Mouse (Mus musculus) liver, embryonic 12.5 days (tissue): ENCODE measurements around the gene Csnk2b. TPM values are rescaled to one million over a fixed set of nuclear protein-coding genes. Genes with fewer than 3 reads are reported as not detected.
A peak's percentile ranks its signal among the peaks of the same experiment; 100 is the strongest.

ENCODE experiments used
- ATAC-seq: fragments of 200-750 bp; cut with Nextera tagmentation; 2 replicates; pipeline ENCODE4 v1.8.0; 2017; ENCODE audit warnings: moderate number of reproducible peaks, mild to moderate bottlenecking, moderate library complexity
- H3K27ac ChIP-seq: fragments of 300-500 bp; sonication (generic); 2 replicates; pipeline ENCODE4 v1.5.1; 2016; ENCODE audit warnings: mild to moderate bottlenecking
- H3K27me3 ChIP-seq: fragments of 300-500 bp; sonication (generic); replicated peaks from 2 replicates; pipeline ENCODE4 v1.6.1; 2016; ENCODE audit warnings: mild to moderate bottlenecking, moderate library complexity
- H3K36me3 ChIP-seq: fragments of 300-500 bp; sonication (generic); 2 replicates; pipeline ENCODE4 v1.6.1; 2016; ENCODE audit warnings: mild to moderate bottlenecking, moderate library complexity
- H3K4me1 ChIP-seq: fragments of 300-500 bp; sonication (generic); 2 replicates; pipeline ENCODE4 v1.6.1; 2016
- H3K4me2 ChIP-seq: fragments of 300-500 bp; sonication (generic); 2 replicates; pipeline ENCODE4 v1.6.1; 2016; ENCODE audit warnings: mild to moderate bottlenecking, moderate library complexity
- H3K4me3 ChIP-seq: fragments of 300-500 bp; sonication (generic); 2 replicates; pipeline ENCODE4 v1.5.1; 2016; ENCODE audit warnings: mild to moderate bottlenecking, moderate library complexity
- H3K9ac ChIP-seq: fragments of 300-500 bp; sonication (generic); 2 replicates; pipeline ENCODE4 v1.6.1; 2016; ENCODE audit warnings: mild to moderate bottlenecking, moderate library complexity
- H3K9me3 ChIP-seq: fragments of 300-500 bp; sonication (generic); replicated peaks from 2 replicates; pipeline ENCODE4 v1.6.1; 2016; ENCODE audit warnings: mild to moderate bottlenecking, moderate library complexity
- WGBS: fragments of 180-500 bp; shearing (Covaris S2); methylation state at CpG from one replicate; pipeline ENCODE4 v1.1.7; 2016; ENCODE audit not compliant: insufficient replicate concordance; 5-methylcytosine and 5-hydroxymethylcytosine counted together
- polyA plus RNA-seq: library from polyadenylated mRNA; unstranded; fragments of >200 nt; fragmentation: Nextera tagmentation; extraction: Ambion mirVana; gene quantifications from 2 replicates; pipeline ENCODE4 v1.2.1, GENCODE M21; 2016

The Csnk2b gene
- polyA plus RNA-seq, 1 experiment from 2014 or later: 192 TPM

GRCm38 (mm10) chr17:35094475-35095365 lies 27.1 kb downstream of the Csnk2b start:
- peaks cover 92% of the 10 kb centered on the region for H3K36me3 ChIP-seq
- no peak overlapping the region for H3K4me2 ChIP-seq
- 75% methylated on average over 15 of the region's 15 CpGs for WGBS
- no peak overlapping the region for H3K9ac ChIP-seq
- H3K4me3 ChIP-seq: no peak overlapping the region
- H3K4me1 ChIP-seq: peaks cover 38% of the 10 kb centered on the region
- ATAC-seq: no peak
- H3K9me3 ChIP-seq: no peaks in the 10 kb centered on the region
- no peaks in the 10 kb centered on the region for H3K27me3 ChIP-seq
- 0 out of 2 replicates have a peak overlapping the region, but pooled peaks have one; percentile 42 for H3K27ac ChIP-seq

- H3K9me3 ChIP-seq: no peaks in the 10 kb centered on the region
- no peak overlapping the region for H3K4me2 ChIP-seq
- H3K4me3 ChIP-seq: no peak overlapping the region
- peaks cover 71% of the 10 kb centered on the region for H3K36me3 ChIP-seq
- 0 out of 2 replicates have a peak overlapping the region, but pooled peaks have one; percentile 53 for H3K27ac ChIP-seq
- no peak for ATAC-seq
- no peaks in the 10 kb centered on the region for H3K27me3 ChIP-seq
- WGBS: 85% methylated on average over 14 of the region's 14 CpGs
- peak overlapping the region; percentile 6; the same call in 1 of the 2 replicates for H3K9ac ChIP-seq
- H3K4me1 ChIP-seq: peaks cover 36% of the 10 kb centered on the region
Measured at GRCm38 (mm10) chr17:35092403-35093198, 29.3 kb downstream of the Csnk2b start.

- H3K4me1 ChIP-seq: peaks cover 41% of the 10 kb centered on the region
- ATAC-seq: peak; percentile 62
- 57% methylated on average over 8 of the region's 8 CpGs for WGBS
- H3K27me3 ChIP-seq: no peaks in the 10 kb centered on the region
- H3K9me3 ChIP-seq: no peaks in the 10 kb centered on the region
- H3K4me2 ChIP-seq: peak overlapping the region; percentile 78
- peak overlapping the region; percentile 72 for H3K4me3 ChIP-seq
- peak overlapping the region; percentile 95 for H3K27ac ChIP-seq
- H3K9ac ChIP-seq: peak overlapping the region; percentile 86
- H3K36me3 ChIP-seq: peaks cover 49% of the 10 kb centered on the region
Measured at GRCm38 (mm10) chr17:35090166-35090932, 31.5 kb downstream of the Csnk2b start.

GRCm38 (mm10) chr17:35088825-35089644 lies 32.8 kb downstream of the Csnk2b start, which contains the start of gene Abhd16a:
Abhd16a (plus strand) TSS chr17:35089263.
- Histone ChIP-seq H3K4me3 (peak within 1 kb of the TSS; percentile 72), H3K9me3 (no peaks in the 10 kb centered on the region), H3K4me2 (peak within 1 kb of the TSS; percentile 78), H3K27me3 (no peaks in the 10 kb centered on the region), H3K9ac (peak within 1 kb of the TSS; percentile 86), H3K36me3 (peaks cover 35% of the 10 kb centered on the region), H3K4me1 (peaks cover 48% of the 10 kb centered on the region), H3K27ac (peak within 1 kb of the TSS; percentile 95)
- ATAC-seq: peak; percentile 97
- 1% methylated on average over 61 of the region's 67 CpGs for WGBS

- WGBS: 45% methylated on average over 2 of the region's 2 CpGs
- H3K9ac ChIP-seq: no peak overlapping the region
- no peaks in the 10 kb centered on the region for H3K9me3 ChIP-seq
- H3K4me1 ChIP-seq: peaks cover 48% of the 10 kb centered on the region
- no peak for ATAC-seq
- H3K27ac ChIP-seq: no peak overlapping the region
- no peak overlapping the region; the same call in 1 of the 2 replicates for H3K4me2 ChIP-seq
- no peaks in the 10 kb centered on the region for H3K27me3 ChIP-seq
- H3K36me3 ChIP-seq: peaks cover 27% of the 10 kb centered on the region
- H3K4me3 ChIP-seq: no peak overlapping the region
Measured at GRCm38 (mm10) chr17:35088151-35088550, 33.7 kb downstream of the Csnk2b start.

GRCm38 (mm10) chr17:35085208-35085865 lies 36.5 kb downstream of the Csnk2b start, which contains the start of gene Ly6g6f:
Ly6g6f (minus strand) TSS chr17:35085610.
- no peak for ATAC-seq
- Histone ChIP-seq H3K9ac (0 out of 2 replicates have a peak within 1 kb of the TSS, but pooled peaks have one; percentile 13), H3K4me3 (no peak within 1 kb of the TSS), H3K4me2 (no peak within 1 kb of the TSS), H3K27ac (peak within 1 kb of the TSS; percentile 33; the same call in 1 of the 2 replicates), H3K27me3 (0 out of 2 replicates have a peak, but pooled peaks cover 4% of the 10 kb centered on the region), H3K9me3 (no peaks in the 10 kb centered on the region), H3K4me1 (peaks cover 34% of the 10 kb centered on the region), H3K36me3 (no peaks in the 10 kb centered on the region)
- WGBS: 38% methylated on average over 7 of the region's 7 CpGs

- 39% methylated on average over 3 of the region's 3 CpGs for WGBS
- peaks cover 40% of the 10 kb centered on the region for H3K4me1 ChIP-seq
- ATAC-seq: no peak
Measured at GRCm38 (mm10) chr17:35083929-35084497, 37.8 kb downstream of the Csnk2b start.

GRCm38 (mm10) chr17:35082841-35083576 lies 38.8 kb downstream of the Csnk2b start:
- no peak for ATAC-seq
- Histone ChIP-seq H3K9me3 (no peaks in the 10 kb centered on the region), H3K27ac (peak overlapping the region; percentile 12; the same call in 1 of the 2 replicates), H3K9ac (no peak overlapping the region), H3K4me1 (peaks cover 46% of the 10 kb centered on the region), H3K36me3 (no peaks in the 10 kb centered on the region), H3K4me2 (no peak overlapping the region), H3K27me3 (peaks cover 9% of the 10 kb centered on the region), H3K4me3 (no peak overlapping the region)
- 78% methylated on average over 16 of the region's 16 CpGs for WGBS

More at GRCm38 (mm10) chr17:35083929-35084497, 37.8 kb downstream of the Csnk2b start:
- 0 out of 2 replicates have a peak, but pooled peaks cover 4% of the 10 kb centered on the region for H3K27me3 ChIP-seq
- H3K36me3 ChIP-seq: no peaks in the 10 kb centered on the region
- H3K4me2 ChIP-seq: no peak overlapping the region
- H3K4me3 ChIP-seq: no peak overlapping the region
- H3K9ac ChIP-seq: no peak overlapping the region
- no peak overlapping the region for H3K27ac ChIP-seq
- H3K9me3 ChIP-seq: no peaks in the 10 kb centered on the region

GRCm38 (mm10) chr17:35080710-35081109 lies 41.1 kb downstream of the Csnk2b start:
- ATAC-seq: no peak
- peaks cover 66% of the 10 kb centered on the region for H3K4me1 ChIP-seq
- H3K9ac ChIP-seq: peak overlapping the region; percentile 62
- no peaks in the 10 kb centered on the region for H3K36me3 ChIP-seq
- no peaks in the 10 kb centered on the region for H3K9me3 ChIP-seq
- peak overlapping the region; percentile 83 for H3K27ac ChIP-seq
- H3K27me3 ChIP-seq: peaks cover 27% of the 10 kb centered on the region
- peak overlapping the region; percentile 70 for H3K4me2 ChIP-seq
- H3K4me3 ChIP-seq: no peak overlapping the region
- WGBS: 87% methylated on average over 4 of the region's 4 CpGs
